In genomic region chr4:83500154-83501036, GRCm38 (mm10) we compare ENCODE assay signal across 9 mouse cellular contexts. TPM values are rescaled to one million over a fixed set of nuclear protein-coding genes. Genes with fewer than 3 reads are reported as not detected.
DNase-seq lines count a peak whose midpoint lies in the region; ATAC-seq and TF ChIP-seq lines count a peak whose summit lies in the region.
"Had no signal": no experiment of that assay in that cellular context is flagged by ENCODE, and none has a peak within 500 bp of the region (broad histone marks: within the 10 kb centered on the region; RNA-seq: fewer than 3 reads in every experiment).

No protein-coding gene starts in this region.

- H3K9ac ChIP-seq in limb, embryonic 11.5 days (ENCODE audit: low read length): peak overlapping the region; percentile 37; the same call in 1 of the 2 replicates

- H3K4me1 ChIP-seq in thymus, adult 2 months (replicated peaks; ENCODE audit: control insufficient read depth, insufficient read depth, low read length): 0 out of 2 replicates have a peak, but pooled peaks cover 3% of the 10 kb centered on the region
- H3K4me1 ChIP-seq in limb, embryonic 11.5 days (ENCODE audit: control insufficient read depth, insufficient read depth, low read length): 0 out of 2 replicates have a peak, but pooled peaks cover 2% of the 10 kb centered on the region

- no peaks in the 10 kb centered on the region for H3K36me3 ChIP-seq in thymus, adult 2 months (ENCODE audit: control insufficient read depth, insufficient read depth, low read length)
- no peaks in the 10 kb centered on the region for H3K36me3 ChIP-seq in limb, embryonic 11.5 days (ENCODE audit: control insufficient read depth, insufficient read depth, low read length)

- ATAC-seq in frontal cortex, adult (ENCODE audit: low TSS enrichment): peak; percentile 80
- peak; percentile 82 for ATAC-seq in limb, embryonic 11.5 days (ENCODE audit: insufficient number of reproducible peaks, low FRiP score, low TSS enrichment, low read depth)

- no peak overlapping the region for H3K4me3 ChIP-seq in thymus, adult 2 months (ENCODE audit: control insufficient read depth, insufficient read depth, low read length)
- H3K4me3 ChIP-seq in limb, embryonic 11.5 days (ENCODE audit: low read depth, low read length): 0 out of 2 replicates have a peak overlapping the region, but pooled peaks have one; percentile 6
- H3K4me3 ChIP-seq: erythroblast, embryonic 14.5 days had no signal

- H3K27ac ChIP-seq in thymus, adult 2 months (ENCODE audit: control insufficient read depth, insufficient read depth, low read length): no peak overlapping the region
- no peak overlapping the region for H3K27ac ChIP-seq in limb, embryonic 11.5 days (replicated peaks; ENCODE audit: low read depth, low read length)

- 66% methylated on average over 22 of the region's 22 CpGs for WGBS in thymus, adult 2 months
- whole genome bisulfite sequencing in limb, embryonic 11.5 days: 11% methylated on average over 22 of the region's 22 CpGs

- DNase-seq in frontal cortex, postnatal 25 days (ENCODE audit: low spot score in 2 of 2): no peak
- peak; percentile 28 for DNase-seq in thymus, postnatal 4 days
- no peak for DNase-seq in thymus, adult 2 months
- peak; percentile 50 for DNase-seq in limb, embryonic 11.5 days (ENCODE audit: low spot score)
- DNase-seq in right cerebral cortex, postnatal 14 days: peak; percentile 30
- no peak for DNase-seq in ovary, postnatal 36 days (ENCODE audit: low spot score)
- DNase-seq in thymus, postnatal 25 days: no peak

- H3K27me3 ChIP-seq in thymus, adult 2 months (ENCODE audit: control insufficient read depth, insufficient read depth, low read length): no peaks in the 10 kb centered on the region
- H3K27me3 ChIP-seq in limb, embryonic 11.5 days (ENCODE audit: control insufficient read depth, insufficient read depth, low read length): no peaks in the 10 kb centered on the region

- H3K9me3 ChIP-seq in limb, embryonic 11.5 days (ENCODE audit: control insufficient read depth, low read length): no peaks in the 10 kb centered on the region

- TF ChIP-seq CTCF in thymus, adult 2 months (IDR thresholded peaks at IDR 0.05; ENCODE audit: borderline replicate concordance, control insufficient read depth, extremely low read depth, insufficient read depth, low read length, poor library complexity): no peak

- peak overlapping the region; percentile 45 for H3K4me2 ChIP-seq in limb, embryonic 11.5 days (ENCODE audit: low read depth, severe bottlenecking)

- no peak for TF ChIP-seq POLR2A in thymus, adult 2 months (IDR thresholded peaks at IDR 0.05; ENCODE audit: control insufficient read depth, extremely low read depth, insufficient read depth, low read length, poor library complexity)

RNA-seq across cellular contexts. Expression of gene Psip1, which starts 14.1 kb away (rescaled TPM):
- polyA plus RNA-seq in thymus, adult 2 months (2012; rRNA removed): 72.0 and 118 TPM in 2 replicates
- 313 and 341 TPM in 2 replicates for polyA plus RNA-seq in limb, embryonic 11.5 days (2014; fragmentation: Nextera tagmentation; extraction: Ambion mirVana)

RNA-seq across cellular contexts. Expression of gene Ccdc171, which starts 24.9 kb away (rescaled TPM):
- 2.2 and 3.2 TPM in 2 replicates for polyA plus RNA-seq in thymus, adult 2 months (2012; rRNA removed)
- 5.2 and 5.9 TPM in 2 replicates for polyA plus RNA-seq in limb, embryonic 11.5 days (2014; fragmentation: Nextera tagmentation; extraction: Ambion mirVana)
- polyA plus RNA-seq: erythroblast, embryonic 14.5 days had no signal

Comparison
In these comparisons a context has a peak if more than half of its experiments do, and no peak if none do; other contexts are left out.
1. DNase-seq: peak in thymus, postnatal 4 days (single experiment), limb, embryonic 11.5 days (single experiment) and right cerebral cortex, postnatal 14 days (single experiment); none in frontal cortex, postnatal 25 days (0 of 2), thymus, adult 2 months (single experiment), ovary, postnatal 36 days (single experiment) and thymus, postnatal 25 days (single experiment).